Mouse (Mus musculus): Measurements from ENCODE around the gene Ccni.
A peak's percentile ranks its signal among the peaks of the same experiment; 100 is the strongest.

Ccni gene

GRCm38 (mm10) chr5:93136956-93137586, 69.2 kb downstream of the Ccni start:
- peak; percentile 81 for DNase-seq (ENCODE audit: low read depth, low spot score)

- peak; percentile 18 for DNase-seq (ENCODE audit: low read depth, low spot score)
Observed at GRCm38 (mm10) chr5:93135368-93136107, 70.8 kb downstream of the Ccni start.

GRCm38 (mm10) chr5:93133445-93134244, 72.7 kb downstream of the Ccni start:
- peak; percentile 16 for DNase-seq (ENCODE audit: low read depth, low spot score)

Measured in A20 (cell line).